Mouse (Mus musculus) T-cell, adult 2 months (primary cell): ENCODE data around the gene Zfp296.
"Not testable (repeated sequence)": the region's sequence is repeated elsewhere in the genome, so short reads cannot be mapped to it uniquely, and the experiment has no call there.

Experiments used
- DNase-seq: peaks from one replicate; pipeline ENCODE4 v3.0.0; 2022; ENCODE audit warnings: low spot score

The Zfp296 gene

GRCm38 (mm10) chr7:19562643-19563410 lies 14.3 kb upstream of the Zfp296 start, which contains the start of gene Ppp1r37:
Gene Ppp1r37, minus strand, starts transcription at chr7:19563076.
- no peak for DNase-seq

GRCm38 (mm10) chr7:19563884-19564283 lies 13.2 kb upstream of the Zfp296 start:
- DNase-seq: no peak

GRCm38 (mm10) chr7:19564455-19564854 lies 12.6 kb upstream of the Zfp296 start:
- no peak for DNase-seq

GRCm38 (mm10) chr7:19565803-19566202 lies 11.3 kb upstream of the Zfp296 start:
- no peak for DNase-seq

GRCm38 (mm10) chr7:19567426-19567825 lies 9.7 kb upstream of the Zfp296 start:
- DNase-seq: no peak

GRCm38 (mm10) chr7:19569647-19570046 lies 7.4 kb upstream of the Zfp296 start:
- no peak for DNase-seq

- DNase-seq: peak; percentile 79
Observed at GRCm38 (mm10) chr7:19572926-19573775, 3.9 kb upstream of the Zfp296 start.

GRCm38 (mm10) chr7:19573776-19574140 lies 3.3 kb upstream of the Zfp296 start:
- no peak for DNase-seq

- no peak for DNase-seq
Observed at GRCm38 (mm10) chr7:19575559-19575958, 1.5 kb upstream of the Zfp296 start.

GRCm38 (mm10) chr7:19577877-19578414 lies 859 bp downstream of the Zfp296 start:
- DNase-seq: no peak

- no peak for DNase-seq
Observed at GRCm38 (mm10) chr7:19578436-19578835, 1.3 kb downstream of the Zfp296 start.

GRCm38 (mm10) chr7:19579751-19580150 lies 2.7 kb downstream of the Zfp296 start:
- DNase-seq: no peak

- no peak for DNase-seq
Observed at GRCm38 (mm10) chr7:19580634-19581033, 3.5 kb downstream of the Zfp296 start.

- DNase-seq: no peak
Observed at GRCm38 (mm10) chr7:19586269-19586668, 9.2 kb downstream of the Zfp296 start.

- peak; percentile 38 for DNase-seq
Observed at GRCm38 (mm10) chr7:19589207-19589606, 12.1 kb downstream of the Zfp296 start.

GRCm38 (mm10) chr7:19589917-19590316 lies 12.8 kb downstream of the Zfp296 start:
- peak; percentile 77 for DNase-seq

- no peak for DNase-seq
Observed at GRCm38 (mm10) chr7:19593061-19593730, 16.1 kb downstream of the Zfp296 start.

GRCm38 (mm10) chr7:19600562-19600961 lies 23.5 kb downstream of the Zfp296 start:
- no peak for DNase-seq

- no peak for DNase-seq
Observed at GRCm38 (mm10) chr7:19603055-19603454, 26.0 kb downstream of the Zfp296 start.

- DNase-seq: peak; percentile 94
Observed at GRCm38 (mm10) chr7:19603849-19604605, 26.9 kb downstream of the Zfp296 start, which contains the start of gene Clasrp. Gene Clasrp, minus strand, starts transcription at chr7:19604486.

GRCm38 (mm10) chr7:19604606-19605214 lies 27.6 kb downstream of the Zfp296 start:
- DNase-seq: not testable (repeated sequence)
